Mouse (Mus musculus): Measurements from ENCODE around the gene Gas6.

DNA sequence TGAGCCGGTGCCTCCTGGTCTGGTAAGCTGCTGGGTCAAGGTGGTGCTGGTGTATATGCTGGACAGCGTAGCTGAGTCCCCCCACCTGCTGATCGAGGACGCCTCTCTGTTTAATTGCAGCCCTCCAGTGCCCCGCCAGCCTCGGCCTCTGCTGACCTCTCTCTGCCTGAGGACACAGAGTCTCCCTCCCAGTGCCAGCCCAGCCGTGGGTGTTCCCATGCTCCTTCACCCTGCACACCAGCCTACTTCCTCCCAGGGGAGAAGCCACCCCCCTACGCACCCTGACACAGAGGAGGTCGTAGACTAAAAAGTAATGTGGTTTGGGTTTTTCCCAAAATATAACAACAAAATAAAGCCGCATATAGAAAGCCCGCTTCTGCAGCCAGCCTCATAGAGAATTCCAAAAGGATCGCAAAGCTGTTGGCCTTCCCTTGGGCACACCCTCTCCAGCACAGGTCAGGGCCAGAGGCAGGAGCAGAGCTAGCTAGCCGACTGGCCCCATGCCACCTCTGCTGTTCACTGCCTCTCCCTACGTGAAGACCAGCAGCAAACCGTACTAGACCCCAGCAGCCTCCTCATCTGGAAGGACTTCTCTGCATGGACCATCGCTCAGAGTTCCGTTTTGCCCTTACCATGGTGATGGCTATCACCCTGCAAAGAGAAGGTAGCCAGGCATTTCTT is 33.1 kb downstream of the Gas6 start:
- no peak for TF ChIP-seq CTCF (IDR thresholded peaks at IDR 0.05; ENCODE audit: low read depth)
- TF ChIP-seq EP300 (IDR thresholded peaks at IDR 0.05; ENCODE audit: low read depth): no peak

Data from liver, postnatal 0 days (tissue).